Mouse (Mus musculus): Measurements from ENCODE around the gene Mllt3. TPM values are rescaled to one million over a fixed set of nuclear protein-coding genes. Genes with fewer than 3 reads are reported as not detected.

The Mllt3 gene
- polyA plus RNA-seq, 1 experiment from 2014 or later, result 43.6 TPM

GRCm38 (mm10) chr4:87785132-87786074 lies 247.8 kb downstream of the Mllt3 start:
- H3K36me3 ChIP-seq (ENCODE audit: insufficient read depth), result peaks cover 23% of the 10 kb centered on the region; the same call in 1 of the 2 replicates
- TF ChIP-seq CTCF (IDR thresholded peaks at IDR 0.05; ENCODE audit: low read depth), result peak; percentile 71
- H3K4me1 ChIP-seq (ENCODE audit: insufficient read depth), result no peaks in the 10 kb centered on the region
- H3K27me3 ChIP-seq (ENCODE audit: insufficient read depth, low read length), result no peaks in the 10 kb centered on the region
- no peaks in the 10 kb centered on the region for H3K9me3 ChIP-seq (ENCODE audit: low read depth, low read length)
- WGBS, result 20% methylated on average over 12 of the region's 12 CpGs
- ATAC-seq (ENCODE audit: insufficient read depth), result no peak
- H3K4me2 ChIP-seq, result no peak overlapping the region
- no peak overlapping the region for H3K27ac ChIP-seq (ENCODE audit: low read depth)
- peak; percentile 79 for DNase-seq
- H3K4me3 ChIP-seq (ENCODE audit: low read depth, low read length), result no peak overlapping the region
- no peak overlapping the region for H3K9ac ChIP-seq

GRCm38 (mm10) chr4:87783809-87784208 lies 249.4 kb downstream of the Mllt3 start:
- Histone ChIP-seq H3K4me2 (no peak overlapping the region), H3K27me3 (ENCODE audit: insufficient read depth, low read length) (no peaks in the 10 kb centered on the region), H3K27ac (ENCODE audit: low read depth) (no peak overlapping the region), H3K4me1 (ENCODE audit: insufficient read depth) (no peaks in the 10 kb centered on the region), H3K4me3 (ENCODE audit: low read depth, low read length) (no peak overlapping the region), H3K36me3 (ENCODE audit: insufficient read depth) (peaks cover 15% of the 10 kb centered on the region; the same call in 1 of the 2 replicates), H3K9me3 (ENCODE audit: low read depth, low read length) (no peaks in the 10 kb centered on the region), H3K9ac (no peak overlapping the region)
- no peak for ATAC-seq (ENCODE audit: insufficient read depth)
- DNase-seq, result no peak
- 70% methylated on average over 2 of the region's 2 CpGs for WGBS
- no peak for TF ChIP-seq CTCF (IDR thresholded peaks at IDR 0.05; ENCODE audit: low read depth)

- Histone ChIP-seq H3K4me3 (ENCODE audit: low read depth, low read length) (no peak overlapping the region), H3K27ac (ENCODE audit: low read depth) (no peak overlapping the region), H3K4me1 (ENCODE audit: insufficient read depth) (no peaks in the 10 kb centered on the region), H3K27me3 (ENCODE audit: insufficient read depth, low read length) (no peaks in the 10 kb centered on the region), H3K9ac (no peak overlapping the region), H3K36me3 (ENCODE audit: insufficient read depth) (peaks cover 11% of the 10 kb centered on the region; the same call in 1 of the 2 replicates), H3K4me2 (no peak overlapping the region), H3K9me3 (ENCODE audit: low read depth, low read length) (no peaks in the 10 kb centered on the region)
- no peak for ATAC-seq (ENCODE audit: insufficient read depth)
- no peak for DNase-seq
- TF ChIP-seq CTCF (IDR thresholded peaks at IDR 0.05; ENCODE audit: low read depth), result no peak
- 88% methylated on average over 5 of the region's 5 CpGs for WGBS
These were observed 251.2 kb downstream of the Mllt3 start for GRCm38 (mm10) chr4:87781971-87782370.

GRCm38 (mm10) chr4:87775721-87776120 lies 257.4 kb downstream of the Mllt3 start:
- no peaks in the 10 kb centered on the region for H3K4me1 ChIP-seq (ENCODE audit: insufficient read depth)
- H3K27me3 ChIP-seq (ENCODE audit: insufficient read depth, low read length), result no peaks in the 10 kb centered on the region
- H3K9me3 ChIP-seq (ENCODE audit: low read depth, low read length), result no peaks in the 10 kb centered on the region
- DNase-seq (peak; percentile 78), ATAC-seq (ENCODE audit: insufficient read depth) (no peak; the same call in 1 of the 2 replicates)
- H3K9ac ChIP-seq, result no peak overlapping the region
- H3K4me3 ChIP-seq (ENCODE audit: low read depth, low read length), result no peak overlapping the region
- H3K27ac ChIP-seq (ENCODE audit: low read depth), result no peak overlapping the region
- peak; percentile 11; the same call in 1 of the 2 replicates for TF ChIP-seq CTCF (IDR thresholded peaks at IDR 0.05; ENCODE audit: low read depth)
- peaks cover 14% of the 10 kb centered on the region for H3K36me3 ChIP-seq (ENCODE audit: insufficient read depth)
- H3K4me2 ChIP-seq, result no peak overlapping the region
- WGBS, result 50% methylated on average over 2 of the region's 2 CpGs

- Histone ChIP-seq H3K4me3 (ENCODE audit: low read depth, low read length) (no peak overlapping the region), H3K9ac (no peak overlapping the region), H3K27me3 (ENCODE audit: insufficient read depth, low read length) (no peaks in the 10 kb centered on the region), H3K27ac (ENCODE audit: low read depth) (no peak overlapping the region), H3K36me3 (ENCODE audit: insufficient read depth) (peaks cover 12% of the 10 kb centered on the region), H3K4me2 (no peak overlapping the region), H3K9me3 (ENCODE audit: low read depth, low read length) (no peaks in the 10 kb centered on the region), H3K4me1 (ENCODE audit: insufficient read depth) (no peaks in the 10 kb centered on the region)
- no peak for TF ChIP-seq CTCF (IDR thresholded peaks at IDR 0.05; ENCODE audit: low read depth)
- ATAC-seq (ENCODE audit: insufficient read depth) (no peak), DNase-seq (no peak)
- 88% methylated on average over 4 of the region's 4 CpGs for WGBS
These were observed 258.6 kb downstream of the Mllt3 start for GRCm38 (mm10) chr4:87774515-87774914.

- Histone ChIP-seq H3K27me3 (ENCODE audit: insufficient read depth, low read length) (no peaks in the 10 kb centered on the region), H3K4me1 (ENCODE audit: insufficient read depth) (peaks cover 14% of the 10 kb centered on the region), H3K9me3 (ENCODE audit: low read depth, low read length) (peaks cover 6% of the 10 kb centered on the region; the same call in 1 of the 2 replicates), H3K27ac (ENCODE audit: low read depth) (peak overlapping the region; percentile 64; the same call in 1 of the 2 replicates), H3K9ac (no peak overlapping the region), H3K36me3 (ENCODE audit: insufficient read depth) (no peaks in the 10 kb centered on the region), H3K4me2 (no peak overlapping the region), H3K4me3 (ENCODE audit: low read depth, low read length) (no peak overlapping the region)
- peak; percentile 85 for ATAC-seq (ENCODE audit: insufficient read depth)
- TF ChIP-seq CTCF (IDR thresholded peaks at IDR 0.05; ENCODE audit: low read depth), result no peak
- 28% methylated on average over 11 of the region's 11 CpGs for WGBS
- peak; percentile 76 for DNase-seq
These were observed 265.2 kb downstream of the Mllt3 start for GRCm38 (mm10) chr4:87767711-87768561.

Data from lung, embryonic 14.5 days (tissue).